Mouse (Mus musculus): ENCODE results near the gene Prl4a1. TPM values are rescaled to one million over a fixed set of nuclear protein-coding genes. Genes with fewer than 3 reads are reported as not detected.
A peak's percentile ranks its signal among the peaks of the same experiment; 100 is the strongest.
"Not testable (repeated sequence)": the region's sequence is repeated elsewhere in the genome, so short reads cannot be mapped to it uniquely, and the experiment has no call there.

Prl4a1 gene
- not detected for polyA plus RNA-seq (2021)

- H3K27me3 ChIP-seq: no peaks in the 10 kb centered on the region
- no peak for TF ChIP-seq CTCF (IDR thresholded peaks at IDR 0.05)
- POLR2A ChIA-PET: no interaction called here
- ATAC-seq (no peak), DNase-seq (ENCODE audit: low read depth, low spot score) (no peak)
- CTCF ChIA-PET: no interaction called here
- in situ Hi-C loops (cut with MboI; ENCODE audit: low pct_unique_long_range_greater_than_20kb): no loop called here
Observed at GRCm38 (mm10) chr13:28015912-28016311, at the start of gene Prl4a1. Gene Prl4a1 (plus strand): TSS chr13:28016212.

DNA sequence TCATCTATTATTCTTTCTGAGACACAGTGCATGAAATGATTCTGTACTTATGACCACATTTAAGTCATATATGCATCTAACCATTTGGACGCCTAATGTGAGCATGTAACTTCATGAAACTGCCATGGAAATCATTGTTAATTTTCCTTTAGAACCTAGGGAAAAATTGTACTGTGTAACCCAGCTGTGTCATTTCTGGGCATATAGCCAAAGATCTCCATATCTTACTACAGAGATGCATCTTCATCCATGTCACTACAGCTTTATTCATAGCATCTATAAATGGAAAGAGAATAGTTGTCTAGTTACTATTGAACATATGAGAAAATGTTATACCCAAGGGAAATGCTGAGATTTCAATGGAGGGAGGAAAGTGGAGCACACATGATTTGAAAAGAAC is 43.1 kb upstream of the Prl4a1 start:
- DNase-seq (ENCODE audit: low read depth, low spot score) (no peak), ATAC-seq (no peak)
- CTCF ChIA-PET: no interaction called here
- H3K27me3 ChIP-seq: no peaks in the 10 kb centered on the region
- in situ Hi-C loops (cut with MboI; ENCODE audit: low pct_unique_long_range_greater_than_20kb): no loop called here
- POLR2A ChIA-PET: no interaction called here
- no peak for TF ChIP-seq CTCF (IDR thresholded peaks at IDR 0.05)

- H3K27me3 ChIP-seq; in situ Hi-C loops (cut with MboI; ENCODE audit: low pct_unique_long_range_greater_than_20kb); DNase-seq (ENCODE audit: low read depth, low spot score); ATAC-seq; CTCF ChIA-PET; POLR2A ChIA-PET: not testable (repeated sequence)
Observed at GRCm38 (mm10) chr13:27974281-27974680, 41.7 kb upstream of the Prl4a1 start.

GRCm38 (mm10) chr13:27977646-27978045 is 38.4 kb upstream of the Prl4a1 start:
- no peak for DNase-seq (ENCODE audit: low read depth, low spot score)
- no peaks in the 10 kb centered on the region for H3K27me3 ChIP-seq
- no peak for TF ChIP-seq CTCF (IDR thresholded peaks at IDR 0.05)
- ChIA-PET POLR2A (no interaction called here), CTCF (no interaction called here)
- no peak for ATAC-seq
- in situ Hi-C loops (cut with MboI; ENCODE audit: low pct_unique_long_range_greater_than_20kb): no loop called here

DNA sequence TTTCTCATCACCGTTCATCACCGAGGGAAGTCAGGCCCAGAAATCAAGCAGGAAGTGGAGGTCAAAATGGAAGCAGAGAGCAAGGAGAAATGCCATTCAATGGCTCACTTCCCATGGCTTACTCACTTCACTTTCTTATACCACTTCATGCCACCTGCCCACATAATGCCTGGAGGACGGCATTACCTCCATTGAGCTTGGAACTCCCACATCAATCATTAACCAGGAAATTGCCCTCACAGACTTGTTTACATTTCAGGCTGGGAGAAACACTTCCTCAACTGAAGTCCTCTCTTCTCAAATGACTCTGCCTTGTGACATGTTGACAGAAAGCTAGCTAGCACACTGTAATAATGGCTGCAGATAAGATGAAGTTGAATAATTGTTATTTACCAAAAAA is 19.5 kb upstream of the Prl4a1 start:
- POLR2A ChIA-PET; CTCF ChIA-PET; in situ Hi-C loops (cut with MboI; ENCODE audit: low pct_unique_long_range_greater_than_20kb); ATAC-seq; H3K27me3 ChIP-seq: not testable (repeated sequence)
- peak; percentile 7 for DNase-seq (ENCODE audit: low read depth, low spot score)

DNA sequence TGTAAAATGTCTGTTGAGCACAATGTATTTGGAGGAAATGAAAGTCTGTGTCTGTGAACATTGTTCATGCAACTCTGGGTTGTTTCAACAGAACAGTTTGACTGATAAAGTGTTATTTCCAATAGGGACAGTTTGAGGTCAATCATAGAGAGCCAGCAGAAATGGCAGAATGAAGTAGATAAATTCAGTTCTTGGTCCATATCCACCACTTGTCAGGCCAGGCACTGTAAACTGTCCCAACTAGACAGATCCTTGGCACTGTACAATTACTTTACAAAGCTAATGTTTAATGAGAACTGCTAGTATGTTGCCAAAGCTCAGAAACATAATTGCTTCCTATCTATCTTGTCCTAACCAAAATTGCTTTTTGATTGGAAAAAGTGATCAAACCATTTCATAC is 13.3 kb downstream of the Prl4a1 start:
- in situ Hi-C loops (cut with MboI; ENCODE audit: low pct_unique_long_range_greater_than_20kb): no loop called here
- no peak for TF ChIP-seq CTCF (IDR thresholded peaks at IDR 0.05)
- no peak for ATAC-seq
- ChIA-PET POLR2A (no interaction called here), CTCF (no interaction called here)
- no peaks in the 10 kb centered on the region for H3K27me3 ChIP-seq
- no peak for DNase-seq (ENCODE audit: low read depth, low spot score)

DNA sequence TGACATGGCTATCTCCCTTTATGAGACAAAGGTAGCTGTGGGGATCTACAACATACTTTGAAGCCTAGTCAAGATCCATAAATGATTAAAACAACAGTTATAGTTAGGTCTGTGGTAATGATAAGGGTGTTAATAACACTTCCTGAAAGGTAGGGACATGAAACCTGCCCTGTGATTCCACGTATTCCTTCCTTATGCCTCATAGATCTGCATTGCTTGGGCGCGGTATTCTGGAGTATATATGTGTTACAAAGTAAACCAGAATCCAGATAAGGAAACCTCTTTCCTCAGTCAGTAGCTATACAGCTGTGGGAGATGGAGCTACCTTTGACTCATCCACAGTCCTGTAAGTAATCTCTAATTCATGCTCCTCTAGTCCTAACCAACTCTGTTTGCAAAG is 53.3 kb downstream of the Prl4a1 start:
- DNase-seq (ENCODE audit: low read depth, low spot score): no peak
- TF ChIP-seq CTCF (IDR thresholded peaks at IDR 0.05): no peak
- in situ Hi-C loops (cut with MboI; ENCODE audit: low pct_unique_long_range_greater_than_20kb): no loop called here
- ATAC-seq: no peak
- H3K27me3 ChIP-seq: no peaks in the 10 kb centered on the region
- ChIA-PET CTCF (interaction anchor here (0.6 kb wide), 1 partner anchor 1612 kb away, joined by 3 read pairs; no protein-coding TSS in a partner anchor), POLR2A (no interaction called here)

Other genes starting within 250 kb of the Prl4a1 start
- not detected for gene Prl7c1, start 235.4 kb upstream of the Prl4a1 start, polyA plus RNA-seq (2021)
- gene Prl2a1, start 214.6 kb upstream of the Prl4a1 start, polyA plus RNA-seq (2021): not detected
- not detected for gene Prl2c1, start 166.9 kb upstream of the Prl4a1 start, polyA plus RNA-seq (2021)
- not detected for gene Prl5a1, start 126.3 kb downstream of the Prl4a1 start, polyA plus RNA-seq (2021)
- gene Gm11361, start 241.3 kb downstream of the Prl4a1 start, polyA plus RNA-seq (2021): 1.7 TPM

All from Patski (cell line).